Mouse (Mus musculus) stomach, embryonic 14.5 days (tissue): ENCODE data around the gene Lingo3. TPM values are rescaled to one million over a fixed set of nuclear protein-coding genes. Genes with fewer than 3 reads are reported as not detected.

Experiments
- ATAC-seq: fragments of 200-750 bp; cut with Nextera tagmentation; 2 replicates; pipeline ENCODE4 v1.8.0; 2017; ENCODE audit warnings: low read depth, moderate TSS enrichment; ENCODE audit not compliant: insufficient number of reproducible peaks, insufficient read depth, low FRiP score
- H3K27ac ChIP-seq: fragments of 300-500 bp; sonication (generic); 2 replicates; pipeline ENCODE4 v1.5.1; 2014; ENCODE audit warnings: mild to moderate bottlenecking, low read length, moderate library complexity, mixed read lengths
- H3K27me3 ChIP-seq: fragments of 300-500 bp; sonication (generic); 2 replicates; pipeline ENCODE4 v1.6.1; 2014; ENCODE audit warnings: low read length, control low read depth, mixed read lengths; ENCODE audit not compliant: control insufficient read depth, insufficient read depth
- H3K36me3 ChIP-seq: fragments of 300-500 bp; sonication (generic); 2 replicates; pipeline ENCODE4 v1.6.1; 2014; ENCODE audit warnings: mild to moderate bottlenecking, control low read depth, low read length, moderate library complexity, mixed read lengths; ENCODE audit not compliant: control insufficient read depth, insufficient read depth
- H3K4me1 ChIP-seq: fragments of 300-500 bp; sonication (generic); 2 replicates; pipeline ENCODE4 v1.6.1; 2014; ENCODE audit warnings: low read length, control low read depth, mixed read lengths; ENCODE audit not compliant: control insufficient read depth, insufficient read depth
- H3K4me2 ChIP-seq: fragments of 300-500 bp; sonication (generic); replicated peaks from 2 replicates; pipeline ENCODE4 v1.6.1; 2014; ENCODE audit warnings: low read depth, low read length, control low read depth
- H3K4me3 ChIP-seq: fragments of 300-500 bp; sonication (generic); 2 replicates; pipeline ENCODE4 v1.5.1; 2014; ENCODE audit warnings: low read depth, low read length, control low read depth
- H3K9ac ChIP-seq: fragments of 300-500 bp; sonication (generic); replicated peaks from 2 replicates; pipeline ENCODE4 v1.6.1; 2014; ENCODE audit warnings: low read depth, mild to moderate bottlenecking, control low read depth, low read length, moderate library complexity, mixed read lengths
- H3K9me3 ChIP-seq: fragments of 300-500 bp; sonication (generic); 2 replicates; pipeline ENCODE4 v1.6.1; 2016; ENCODE audit warnings: low read depth, low read length, control low read depth; ENCODE audit not compliant: control insufficient read depth
- WGBS: fragments of 180-500 bp; shearing (Covaris S2); extraction: QIAGEN DNeasy Blood & Tissue Kit; methylation state at CpG from one replicate; pipeline ENCODE4 v1.1.7; 2014; 5-methylcytosine and 5-hydroxymethylcytosine counted together
- polyA plus RNA-seq: library from polyadenylated mRNA; unstranded; fragments of >200 nt; fragmentation: Nextera tagmentation; extraction: Ambion mirVana; gene quantifications from 2 replicates; pipeline ENCODE4 v1.2.1, GENCODE M21; 2014

The Lingo3 gene
- polyA plus RNA-seq, 1 experiment from 2014 or later, result 0.23 TPM

GRCm38 (mm10) chr10:80797186-80798149, 46.4 kb downstream of the Lingo3 start:
- peak; percentile 58 for ATAC-seq
- WGBS, result 2% methylated on average over 50 of the region's 59 CpGs
- peak overlapping the region; percentile 88 for H3K4me2 ChIP-seq
- H3K4me3 ChIP-seq, result peak overlapping the region; percentile 94
- H3K36me3 ChIP-seq, result peaks cover 48% of the 10 kb centered on the region
- no peaks in the 10 kb centered on the region for H3K9me3 ChIP-seq
- peaks cover 21% of the 10 kb centered on the region for H3K4me1 ChIP-seq
- peak overlapping the region; percentile 96 for H3K27ac ChIP-seq
- peak overlapping the region; percentile 98 for H3K9ac ChIP-seq
- H3K27me3 ChIP-seq, result no peaks in the 10 kb centered on the region

- Histone ChIP-seq H3K4me1 (peaks cover 21% of the 10 kb centered on the region), H3K9me3 (no peaks in the 10 kb centered on the region), H3K4me3 (peak overlapping the region; percentile 94; the same call in 1 of the 2 replicates), H3K9ac (peak overlapping the region; percentile 98; the same call in 1 of the 2 replicates), H3K4me2 (peak overlapping the region; percentile 88; the same call in 1 of the 2 replicates), H3K36me3 (peaks cover 43% of the 10 kb centered on the region), H3K27me3 (no peaks in the 10 kb centered on the region), H3K27ac (no peak overlapping the region)
- 82% methylated on average over 9 of the region's 9 CpGs for WGBS
- ATAC-seq, result no peak
These were observed 47.5 kb downstream of the Lingo3 start for GRCm38 (mm10) chr10:80796307-80796848.

- Histone ChIP-seq H3K9ac (no peak overlapping the region), H3K4me2 (no peak overlapping the region), H3K27ac (peak overlapping the region; percentile 21; the same call in 1 of the 2 replicates), H3K9me3 (no peaks in the 10 kb centered on the region), H3K36me3 (peaks cover 54% of the 10 kb centered on the region), H3K27me3 (no peaks in the 10 kb centered on the region), H3K4me1 (peaks cover 16% of the 10 kb centered on the region), H3K4me3 (no peak overlapping the region)
- WGBS, result 83% methylated on average over 8 of the region's 8 CpGs
- ATAC-seq, result no peak
These were observed 49.1 kb downstream of the Lingo3 start for GRCm38 (mm10) chr10:80794750-80795149.

- WGBS, result 83% methylated on average over 4 of the region's 4 CpGs
- H3K4me2 ChIP-seq, result no peak overlapping the region
- H3K27ac ChIP-seq, result no peak overlapping the region
- H3K4me1 ChIP-seq, result peaks cover 12% of the 10 kb centered on the region
- H3K9me3 ChIP-seq, result no peaks in the 10 kb centered on the region
- ATAC-seq, result no peak
- H3K27me3 ChIP-seq, result no peaks in the 10 kb centered on the region
- H3K36me3 ChIP-seq, result peaks cover 63% of the 10 kb centered on the region
- H3K9ac ChIP-seq, result no peak overlapping the region
- no peak overlapping the region for H3K4me3 ChIP-seq
These were observed 50.0 kb downstream of the Lingo3 start for GRCm38 (mm10) chr10:80793803-80794202.

GRCm38 (mm10) chr10:80793033-80793784, 50.6 kb downstream of the Lingo3 start:
- Histone ChIP-seq H3K4me3 (no peak overlapping the region), H3K27me3 (no peaks in the 10 kb centered on the region), H3K9me3 (no peaks in the 10 kb centered on the region), H3K4me1 (peaks cover 12% of the 10 kb centered on the region), H3K27ac (no peak overlapping the region), H3K36me3 (peaks cover 68% of the 10 kb centered on the region), H3K4me2 (no peak overlapping the region), H3K9ac (no peak overlapping the region)
- WGBS, result 91% methylated on average over 13 of the region's 13 CpGs
- ATAC-seq, result no peak

GRCm38 (mm10) chr10:80792175-80793032, 51.4 kb downstream of the Lingo3 start:
- 64% methylated on average over 41 of the region's 41 CpGs for WGBS
- H3K9ac ChIP-seq, result no peak overlapping the region
- peaks cover 76% of the 10 kb centered on the region for H3K36me3 ChIP-seq

GRCm38 (mm10) chr10:80791476-80792174, 52.2 kb downstream of the Lingo3 start:
- 0 out of 2 replicates have a peak, but pooled peaks have one; percentile 19 for ATAC-seq
- WGBS, result 75% methylated on average over 33 of the region's 33 CpGs
- H3K27me3 ChIP-seq, result no peaks in the 10 kb centered on the region
- peaks cover 5% of the 10 kb centered on the region for H3K4me1 ChIP-seq
- no peak overlapping the region; the same call in 1 of the 2 replicates for H3K27ac ChIP-seq
- no peak overlapping the region for H3K4me2 ChIP-seq
- no peak overlapping the region for H3K4me3 ChIP-seq
- H3K9me3 ChIP-seq, result no peaks in the 10 kb centered on the region
- no peak overlapping the region for H3K9ac ChIP-seq
- H3K36me3 ChIP-seq, result peaks cover 84% of the 10 kb centered on the region

More at GRCm38 (mm10) chr10:80792175-80793032, 51.4 kb downstream of the Lingo3 start:
- Histone ChIP-seq H3K9me3 (no peaks in the 10 kb centered on the region), H3K27me3 (no peaks in the 10 kb centered on the region), H3K4me3 (no peak overlapping the region), H3K27ac (no peak overlapping the region; the same call in 1 of the 2 replicates), H3K4me2 (no peak overlapping the region), H3K4me1 (peaks cover 12% of the 10 kb centered on the region)
- ATAC-seq, result no peak
